Mouse (Mus musculus) midbrain, embryonic 12.5 days (tissue): Measurements from ENCODE around the gene Nwd1. TPM values are rescaled to one million over a fixed set of nuclear protein-coding genes. Genes with fewer than 3 reads are reported as not detected.

Experiments
- microRNA-seq: library from miRNA; unstranded; fragments of <30 nt; microRNA quantifications from one replicate; pipeline ENCODE4, GENCODE M21; 2017
- polyA plus RNA-seq: library from polyadenylated mRNA; unstranded; fragments of >200 nt; fragmentation: Nextera tagmentation; extraction: Ambion mirVana; gene quantifications from 2 replicates; pipeline ENCODE4 v1.2.1, GENCODE M21; 2016

The Nwd1 gene
- polyA plus RNA-seq, 1 experiment from 2014 or later: 0.18 TPM

Small RNAs within 50 kb of the gene (microRNA-seq; reads per million reads assigned to microRNA genes)
- gene Gm26237: not detected

Other genes with a start within 250 kb of the Nwd1 start
- 72.9 and 73.2 TPM in 2 replicates for gene Eps15l1, start 225.3 kb upstream of the Nwd1 start, polyA plus RNA-seq
- 1.4 and 1.7 TPM in 2 replicates for gene Calr3, start 202.8 kb upstream of the Nwd1 start, polyA plus RNA-seq
- gene 1700030K09Rik, start 202.8 kb upstream of the Nwd1 start, polyA plus RNA-seq: 16.4 and 18.2 TPM in 2 replicates
- 76.6 and 82.8 TPM in 2 replicates for gene Cherp, start 171.5 kb upstream of the Nwd1 start, polyA plus RNA-seq
- gene Slc35e1, start 154.1 kb upstream of the Nwd1 start, polyA plus RNA-seq: 23.0 and 24.3 TPM in 2 replicates
- 19.1 and 19.6 TPM in 2 replicates for gene Med26, start 98.4 kb upstream of the Nwd1 start, polyA plus RNA-seq
- 127 and 128 TPM in 2 replicates for gene Smim7, start 75.6 kb upstream of the Nwd1 start, polyA plus RNA-seq
- gene Tmem38a, start 74.7 kb upstream of the Nwd1 start, polyA plus RNA-seq: 11.0 and 13.5 TPM in 2 replicates
- gene Sin3b, start 76.6 kb downstream of the Nwd1 start, polyA plus RNA-seq: 157 and 158 TPM in 2 replicates
- gene F2rl3, start 115.2 kb downstream of the Nwd1 start, polyA plus RNA-seq: 0.65 and 0.79 TPM in 2 replicates